Mouse (Mus musculus): ENCODE data around the gene Pawr. TPM values are rescaled to one million over a fixed set of nuclear protein-coding genes. Genes with fewer than 3 reads are reported as not detected.

Pawr gene
- polyA plus RNA-seq, 1 experiment = 3.9 TPM

DNA sequence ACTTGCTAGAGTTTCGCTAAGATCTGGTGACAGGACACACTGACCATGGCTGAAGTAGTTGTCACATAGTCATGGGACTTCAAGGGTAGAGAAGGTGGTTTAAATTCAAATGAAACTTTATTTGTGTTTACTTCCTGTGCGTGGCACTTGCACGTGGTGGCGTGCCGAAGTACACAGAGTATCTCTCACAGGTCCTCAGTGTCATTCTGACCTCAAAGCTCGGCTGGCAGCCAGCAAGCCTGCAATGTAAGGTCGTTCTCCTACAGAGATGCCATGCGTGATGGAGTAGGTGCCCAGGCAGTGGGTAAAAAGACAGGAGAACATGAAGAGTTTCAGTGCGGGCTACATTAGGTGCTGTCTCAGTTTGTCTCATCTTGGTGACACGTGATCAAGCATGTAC, 48.8 kb downstream of the Pawr start:
- Histone ChIP-seq H3K36me3 (ENCODE audit: control insufficient read depth, insufficient read depth, low read length) (no peaks in the 10 kb centered on the region), H3K27me3 (ENCODE audit: control insufficient read depth, insufficient read depth, low read length) (no peaks in the 10 kb centered on the region), H3K27ac (ENCODE audit: control insufficient read depth, insufficient read depth, low read length) (no peak overlapping the region), H3K4me3 (ENCODE audit: control insufficient read depth, insufficient read depth, low read length) (no peak overlapping the region), H3K4me1 (replicated peaks; ENCODE audit: control insufficient read depth, insufficient read depth, low read length) (no peaks in the 10 kb centered on the region)
- no peak for DNase-seq
- TF ChIP-seq CTCF (IDR thresholded peaks at IDR 0.05; ENCODE audit: borderline replicate concordance, control insufficient read depth, extremely low read depth, insufficient read depth, low read length, poor library complexity) = no peak
- TF ChIP-seq POLR2A (IDR thresholded peaks at IDR 0.05; ENCODE audit: control insufficient read depth, extremely low read depth, insufficient read depth, low read length, poor library complexity) = no peak
- WGBS = 92% methylated on average over 10 of the region's 10 CpGs

DNA sequence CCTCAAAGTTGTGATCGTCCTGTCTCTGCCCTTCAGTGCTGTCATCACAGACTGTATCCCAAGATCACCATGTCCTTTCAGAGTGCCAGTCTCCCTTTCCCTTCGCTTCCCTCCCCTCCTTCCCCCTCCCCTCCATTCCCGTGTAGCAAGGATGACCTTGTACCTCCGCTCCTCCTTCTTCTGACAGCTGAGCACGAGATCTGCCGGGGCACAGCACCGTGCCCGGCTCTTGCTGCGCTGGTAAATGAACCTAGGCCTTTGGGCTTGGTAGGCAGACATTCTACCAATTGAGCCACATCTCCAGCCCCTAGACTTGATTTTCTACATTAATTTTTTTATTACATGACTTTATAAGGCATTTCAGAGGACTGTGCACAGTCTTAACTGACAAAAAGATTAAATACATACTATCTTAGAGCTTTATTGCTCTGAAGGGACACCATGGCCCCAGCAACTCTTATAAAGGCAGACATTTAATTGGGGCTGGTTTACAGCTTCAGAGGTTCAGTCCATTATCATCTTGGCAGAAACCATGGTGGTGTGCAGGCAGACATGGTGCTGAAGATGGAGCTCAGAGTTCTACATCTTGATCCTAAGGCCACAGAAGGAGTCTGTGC, 52.3 kb downstream of the Pawr start:
- no peak for DNase-seq
- TF ChIP-seq CTCF (IDR thresholded peaks at IDR 0.05; ENCODE audit: borderline replicate concordance, control insufficient read depth, extremely low read depth, insufficient read depth, low read length, poor library complexity) (no peak), POLR2A (IDR thresholded peaks at IDR 0.05; ENCODE audit: control insufficient read depth, extremely low read depth, insufficient read depth, low read length, poor library complexity) (no peak)

DNA sequence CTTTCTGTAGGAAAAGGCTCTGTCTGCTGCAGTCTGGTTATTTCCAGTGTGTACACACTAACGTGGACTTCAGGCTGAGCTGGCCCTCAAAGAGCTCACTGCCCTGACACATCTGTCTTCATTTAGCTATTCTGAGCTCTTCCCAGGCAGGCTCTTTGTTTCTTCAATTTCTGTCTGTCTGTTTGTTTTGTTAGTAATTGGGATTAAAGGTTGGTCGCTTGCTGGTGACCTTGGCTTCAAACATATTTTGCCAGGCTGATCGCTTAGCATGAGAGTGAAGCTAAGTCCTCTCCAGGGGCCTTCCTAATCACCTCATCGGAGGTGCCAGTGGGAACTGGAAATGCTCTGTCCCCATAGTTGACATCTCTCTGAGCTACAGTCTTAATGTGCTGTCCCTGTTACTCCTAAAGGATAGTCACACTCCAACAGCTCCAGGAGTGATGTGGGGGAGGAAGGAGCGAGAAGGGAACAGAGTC, 53.6 kb downstream of the Pawr start:
- no peak for DNase-seq
- Histone ChIP-seq H3K4me1 (replicated peaks; ENCODE audit: control insufficient read depth, insufficient read depth, low read length) (no peaks in the 10 kb centered on the region), H3K27me3 (ENCODE audit: control insufficient read depth, insufficient read depth, low read length) (no peaks in the 10 kb centered on the region), H3K36me3 (ENCODE audit: control insufficient read depth, insufficient read depth, low read length) (no peaks in the 10 kb centered on the region), H3K4me3 (ENCODE audit: control insufficient read depth, insufficient read depth, low read length) (no peak overlapping the region), H3K27ac (ENCODE audit: control insufficient read depth, insufficient read depth, low read length) (no peak overlapping the region)
- WGBS = 89% methylated on average over 5 of the region's 5 CpGs
- no peak for TF ChIP-seq POLR2A (IDR thresholded peaks at IDR 0.05; ENCODE audit: control insufficient read depth, extremely low read depth, insufficient read depth, low read length, poor library complexity)
- TF ChIP-seq CTCF (IDR thresholded peaks at IDR 0.05; ENCODE audit: borderline replicate concordance, control insufficient read depth, extremely low read depth, insufficient read depth, low read length, poor library complexity) = no peak

More for the DNA sequence above, 52.3 kb downstream of the Pawr start:
- H3K4me3 ChIP-seq (ENCODE audit: control insufficient read depth, insufficient read depth, low read length) = no peak overlapping the region
- H3K27me3 ChIP-seq (ENCODE audit: control insufficient read depth, insufficient read depth, low read length) = no peaks in the 10 kb centered on the region
- H3K27ac ChIP-seq (ENCODE audit: control insufficient read depth, insufficient read depth, low read length) = no peak overlapping the region
- H3K36me3 ChIP-seq (ENCODE audit: control insufficient read depth, insufficient read depth, low read length) = no peaks in the 10 kb centered on the region
- no peaks in the 10 kb centered on the region for H3K4me1 ChIP-seq (replicated peaks; ENCODE audit: control insufficient read depth, insufficient read depth, low read length)
- 93% methylated on average over 9 of the region's 9 CpGs for WGBS

DNA sequence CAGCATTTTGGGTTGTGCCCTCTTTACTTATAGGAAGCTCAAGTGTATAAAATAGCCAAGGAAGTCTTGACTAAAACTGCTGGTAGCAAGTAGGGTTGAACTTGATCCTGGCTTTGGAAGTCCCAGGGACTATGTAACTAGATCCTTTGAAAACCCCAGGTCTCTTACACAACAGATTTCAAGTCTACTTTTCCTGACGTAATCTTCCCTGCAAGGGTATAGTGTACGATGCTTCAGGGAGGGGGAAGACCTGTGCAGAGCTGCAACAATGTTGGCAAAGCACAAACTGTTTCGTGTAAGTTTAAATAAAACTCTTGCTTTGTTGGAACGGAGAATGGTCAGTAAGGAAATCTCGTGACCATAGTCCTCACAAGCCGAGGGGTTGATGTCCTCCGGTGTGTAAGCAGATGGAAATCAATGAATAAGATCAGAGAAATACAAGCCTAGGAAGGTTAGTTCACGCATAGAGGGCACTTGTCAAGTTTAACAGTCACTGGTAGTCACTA, 56.5 kb downstream of the Pawr start:
- Histone ChIP-seq H3K4me3 (ENCODE audit: control insufficient read depth, insufficient read depth, low read length) (no peak overlapping the region), H3K4me1 (replicated peaks; ENCODE audit: control insufficient read depth, insufficient read depth, low read length) (no peaks in the 10 kb centered on the region), H3K27ac (ENCODE audit: control insufficient read depth, insufficient read depth, low read length) (no peak overlapping the region), H3K36me3 (ENCODE audit: control insufficient read depth, insufficient read depth, low read length) (no peaks in the 10 kb centered on the region), H3K27me3 (ENCODE audit: control insufficient read depth, insufficient read depth, low read length) (no peaks in the 10 kb centered on the region)
- TF ChIP-seq CTCF (IDR thresholded peaks at IDR 0.05; ENCODE audit: borderline replicate concordance, control insufficient read depth, extremely low read depth, insufficient read depth, low read length, poor library complexity) (no peak), POLR2A (IDR thresholded peaks at IDR 0.05; ENCODE audit: control insufficient read depth, extremely low read depth, insufficient read depth, low read length, poor library complexity) (no peak)
- no peak for DNase-seq
- WGBS = 91% methylated on average over 8 of the region's 8 CpGs

DNA sequence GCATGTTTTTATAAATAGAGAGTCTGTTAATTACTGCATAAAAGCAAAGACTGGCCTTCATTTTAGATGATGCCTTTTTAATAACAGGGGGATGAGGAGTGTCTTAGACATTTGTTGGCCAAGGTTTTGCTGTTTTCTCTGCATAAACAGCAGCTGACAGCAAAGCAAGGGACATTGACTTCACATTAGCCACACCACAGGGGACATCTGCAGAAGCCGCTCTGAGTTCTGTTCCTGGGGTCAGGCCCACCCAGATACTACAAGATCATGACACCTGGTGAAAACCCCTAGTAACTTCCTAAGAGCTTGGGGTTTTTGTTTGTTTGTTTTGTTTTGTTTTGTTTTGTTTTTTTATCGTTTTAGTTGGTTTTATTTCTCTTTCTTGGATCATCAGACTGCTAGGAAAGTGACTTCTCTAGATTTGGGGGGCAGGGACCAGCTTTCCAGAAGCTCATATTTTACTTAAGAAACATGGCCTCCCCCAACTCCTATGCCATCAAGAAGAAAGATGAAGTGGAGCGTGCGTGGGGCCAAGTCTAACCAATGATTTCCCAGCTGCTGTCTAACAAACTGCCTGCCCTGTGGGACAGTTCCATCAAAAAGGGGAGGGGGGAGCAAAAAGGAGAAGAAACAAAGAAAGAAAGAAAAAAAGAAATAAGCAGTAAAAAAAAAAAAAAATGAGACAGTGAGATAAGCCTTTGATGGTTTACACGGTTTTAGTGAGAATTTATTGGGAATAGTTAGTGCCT, 57.4 kb downstream of the Pawr start:
- Histone ChIP-seq H3K4me3 (ENCODE audit: control insufficient read depth, insufficient read depth, low read length) (no peak overlapping the region), H3K4me1 (replicated peaks; ENCODE audit: control insufficient read depth, insufficient read depth, low read length) (no peaks in the 10 kb centered on the region), H3K27me3 (ENCODE audit: control insufficient read depth, insufficient read depth, low read length) (no peaks in the 10 kb centered on the region), H3K36me3 (ENCODE audit: control insufficient read depth, insufficient read depth, low read length) (no peaks in the 10 kb centered on the region), H3K27ac (ENCODE audit: control insufficient read depth, insufficient read depth, low read length) (no peak overlapping the region)
- no peak for DNase-seq
- no peak for TF ChIP-seq CTCF (IDR thresholded peaks at IDR 0.05; ENCODE audit: borderline replicate concordance, control insufficient read depth, extremely low read depth, insufficient read depth, low read length, poor library complexity)
- no peak for TF ChIP-seq POLR2A (IDR thresholded peaks at IDR 0.05; ENCODE audit: control insufficient read depth, extremely low read depth, insufficient read depth, low read length, poor library complexity)
- 80% methylated on average over 5 of the region's 5 CpGs for WGBS

DNA sequence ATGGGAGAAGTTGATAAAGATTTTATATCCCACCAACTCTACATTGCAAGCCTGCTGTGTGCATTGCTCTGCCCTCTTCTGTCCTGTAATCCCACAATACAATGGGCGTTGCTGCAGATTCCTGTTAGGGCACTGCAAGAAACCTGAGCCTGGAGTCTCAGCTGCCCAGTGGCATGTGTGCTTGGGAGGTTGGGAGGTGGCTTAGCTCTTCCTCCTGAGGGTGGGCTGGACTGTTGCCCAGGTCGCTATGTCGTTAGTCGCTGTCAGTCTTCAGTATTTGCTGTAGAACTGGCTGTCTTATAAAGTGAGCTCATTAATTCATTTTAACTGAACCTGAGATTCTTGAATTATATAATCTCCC, 58.0 kb downstream of the Pawr start:
- H3K36me3 ChIP-seq (ENCODE audit: control insufficient read depth, insufficient read depth, low read length) = no peaks in the 10 kb centered on the region
- TF ChIP-seq CTCF (IDR thresholded peaks at IDR 0.05; ENCODE audit: borderline replicate concordance, control insufficient read depth, extremely low read depth, insufficient read depth, low read length, poor library complexity) (no peak), POLR2A (IDR thresholded peaks at IDR 0.05; ENCODE audit: control insufficient read depth, extremely low read depth, insufficient read depth, low read length, poor library complexity) (no peak)
- 68% methylated on average over 4 of the region's 4 CpGs for WGBS
- no peak overlapping the region for H3K4me3 ChIP-seq (ENCODE audit: control insufficient read depth, insufficient read depth, low read length)
- no peaks in the 10 kb centered on the region for H3K27me3 ChIP-seq (ENCODE audit: control insufficient read depth, insufficient read depth, low read length)
- DNase-seq = no peak
- H3K27ac ChIP-seq (ENCODE audit: control insufficient read depth, insufficient read depth, low read length) = no peak overlapping the region
- no peaks in the 10 kb centered on the region for H3K4me1 ChIP-seq (replicated peaks; ENCODE audit: control insufficient read depth, insufficient read depth, low read length)

All from thymus, adult 2 months (tissue).